Mouse (Mus musculus) kidney, adult 2 months (tissue): ENCODE results near the gene Rabgap1.

Source experiments
- CTCF ChIP-seq: fragments of 200-500 bp; conservative IDR thresholded peaks from 2 replicates; pipeline ENCODE4 v1.5.1; 2011; ENCODE audit warnings: low read depth, mild to moderate bottlenecking, control low read depth, low read length, moderate library complexity, mixed read lengths; ENCODE audit not compliant: insufficient read depth, insufficient read length
- POLR2A ChIP-seq: fragments of 200-500 bp; IDR thresholded peaks from one replicate; pipeline ENCODE4 v1.6.1; 2011; ENCODE audit warnings: low read depth, low read length, control low read depth

DNA sequence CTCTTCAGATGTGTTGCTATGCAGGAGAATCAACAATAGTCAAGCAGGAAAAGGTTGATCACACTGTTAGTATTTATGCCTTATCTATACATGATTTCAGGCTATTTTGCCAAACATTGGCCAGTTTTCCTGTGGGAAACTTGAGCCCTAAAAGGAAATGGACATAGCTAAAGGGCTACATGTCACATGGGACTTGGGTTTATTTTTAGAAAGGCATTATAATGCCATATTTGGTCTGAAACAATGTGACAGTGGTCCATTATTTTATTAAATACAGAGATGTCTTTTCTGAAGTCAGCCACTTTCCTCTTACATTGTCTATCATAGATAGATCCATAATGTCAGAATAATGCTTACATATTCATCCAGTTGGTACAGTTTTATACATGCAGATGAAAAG is 84.5 kb downstream of the Rabgap1 start:
- TF ChIP-seq CTCF (no peak), POLR2A (no peak)
